Mouse (Mus musculus) embryo, embryonic 11 days (tissue): ENCODE measurements at regions not wholly inside any gene's neighbourhood (a gene's known extent, or its start where the extent isn't known, plus 50 kb on each side); places are given as distances from the start of the nearest gene placed in this dataset.
A peak's percentile ranks its signal among the peaks of the same experiment; 100 is the strongest.

Experiments used
- DNase-seq: peaks from one replicate; pipeline ENCODE4 v3.0.0-alpha.2; 2015

DNA sequence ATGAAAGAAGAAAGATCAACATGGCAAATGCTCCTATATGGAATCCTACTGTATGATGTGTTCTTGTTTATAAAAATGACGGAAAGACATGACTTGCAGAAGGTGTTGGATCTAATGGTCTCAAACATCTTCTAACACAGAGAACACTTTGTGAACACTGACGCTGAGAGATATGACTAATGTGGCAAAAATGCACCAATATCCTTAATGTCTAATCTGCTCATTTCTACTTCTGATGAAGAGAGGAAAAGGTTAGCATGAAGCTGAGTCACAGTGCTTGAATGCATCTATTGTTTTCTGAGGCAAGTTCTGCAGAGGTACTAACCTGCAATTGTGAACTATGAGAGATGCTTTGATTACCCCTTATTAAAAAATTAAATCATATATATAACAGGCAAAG lies 293.2 kb upstream of the Jag1 start:
- no peak for DNase-seq

DNA sequence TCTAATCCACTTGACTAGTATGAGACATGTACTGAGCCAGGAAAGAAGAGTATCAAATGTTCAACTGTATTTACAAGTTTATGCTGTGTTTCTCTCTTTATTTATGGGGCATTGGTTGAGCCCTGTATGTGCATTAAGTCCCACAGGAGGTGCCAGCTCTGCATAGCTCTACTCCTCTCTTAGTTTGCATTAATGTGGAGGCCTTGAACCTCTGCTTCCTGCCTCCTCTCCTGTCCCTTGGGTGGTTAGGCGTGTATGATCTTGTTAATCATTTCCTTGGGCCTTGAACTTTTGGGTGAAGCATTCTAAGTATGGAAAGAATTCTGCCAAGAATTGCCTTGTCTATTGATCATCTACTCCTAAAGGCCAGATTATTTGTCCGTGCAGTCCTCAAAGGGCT lies 291.9 kb upstream of the Jag1 start:
- no peak for DNase-seq

DNA sequence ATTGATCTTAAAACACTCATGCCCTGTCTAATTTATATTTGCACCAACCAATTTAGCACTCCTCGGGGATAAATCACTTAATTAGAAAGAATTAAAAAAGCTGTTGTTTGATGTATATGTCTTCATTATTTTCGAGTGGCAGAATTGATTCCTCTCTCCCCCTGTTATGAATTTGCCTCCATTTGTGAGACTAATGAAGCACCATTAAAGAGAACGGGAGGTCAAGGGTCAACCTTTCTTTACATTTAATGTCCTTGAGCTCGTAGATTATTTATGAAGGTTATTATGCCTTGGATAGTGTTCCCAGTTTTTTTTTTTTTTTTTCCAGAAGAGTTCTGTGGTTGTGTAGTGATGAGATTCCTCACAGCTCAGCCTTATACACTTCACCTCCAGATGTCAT lies 277.0 kb upstream of the Jag1 start:
- DNase-seq = peak; percentile 48

- DNase-seq = no peak
Observed at GRCm38 (mm10) chr2:137379816-137380215, 263.4 kb upstream of the Jag1 start.

GRCm38 (mm10) chr2:137375346-137375745 lies 258.9 kb upstream of the Jag1 start:
- DNase-seq = no peak

DNA sequence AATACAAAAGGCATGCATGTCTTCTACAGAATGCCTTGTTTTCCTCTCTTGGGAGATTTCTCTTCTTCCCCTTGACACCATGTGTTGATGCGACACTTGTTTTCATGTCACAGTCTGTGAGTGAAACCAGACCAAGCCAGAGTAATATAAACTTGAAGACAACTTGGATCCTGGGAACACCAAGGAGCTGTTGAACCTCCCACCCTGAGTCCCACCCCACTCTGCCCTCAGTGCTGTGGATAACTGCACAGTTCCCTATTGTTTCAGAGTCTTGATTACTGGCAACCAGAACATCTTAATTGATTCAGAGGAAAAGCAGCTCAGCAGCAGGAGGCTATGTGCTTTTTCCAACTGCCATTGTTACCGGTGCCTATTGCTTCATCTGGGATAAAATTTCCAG lies 254.6 kb upstream of the Jag1 start:
- no peak for DNase-seq

DNA sequence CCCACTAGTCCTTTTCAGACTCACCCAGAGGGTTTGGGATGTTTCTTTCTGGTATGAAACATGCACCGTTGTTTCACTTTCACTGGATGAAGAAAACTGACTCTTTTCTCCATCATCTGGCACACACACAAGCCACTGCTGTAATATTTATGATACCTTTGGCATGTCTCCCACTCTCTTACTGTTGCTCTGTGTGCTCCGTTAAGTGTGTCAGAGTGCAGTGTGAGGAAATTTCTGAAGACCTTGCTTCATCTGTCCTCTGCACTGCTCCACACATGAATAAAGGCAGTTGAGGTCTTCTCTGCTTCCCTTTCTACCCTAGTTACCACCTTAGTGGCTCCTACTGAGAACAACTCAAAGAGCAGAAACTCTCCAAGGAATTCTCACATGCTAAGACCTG lies 246.6 kb upstream of the Jag1 start:
- no peak for DNase-seq

GRCm38 (mm10) chr2:137357181-137357738 lies 240.8 kb upstream of the Jag1 start:
- no peak for DNase-seq

GRCm38 (mm10) chr2:137343736-137344135 lies 227.3 kb upstream of the Jag1 start:
- DNase-seq = no peak

- no peak for DNase-seq
Observed at GRCm38 (mm10) chr2:137329995-137330394, 213.6 kb upstream of the Jag1 start.

DNA sequence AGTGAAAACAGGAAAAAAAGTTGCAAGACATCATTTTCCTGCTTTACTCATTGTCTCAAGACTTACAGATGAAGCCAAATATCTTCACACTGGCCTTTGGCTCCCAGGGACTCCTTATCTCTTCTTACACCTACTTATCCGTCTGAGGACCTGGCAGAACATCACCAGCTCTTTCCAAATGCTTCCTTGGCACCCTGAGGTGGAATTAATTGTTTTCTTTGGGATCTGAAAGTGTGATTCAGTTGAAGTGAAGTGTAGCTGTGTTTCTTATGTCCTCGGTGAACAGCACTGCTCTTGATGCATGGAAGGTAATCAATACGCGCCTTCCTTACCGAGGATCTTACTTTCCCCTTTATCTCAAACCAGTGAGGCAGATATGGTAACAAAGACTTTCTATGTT lies 207.0 kb upstream of the Jag1 start:
- no peak for DNase-seq

DNA sequence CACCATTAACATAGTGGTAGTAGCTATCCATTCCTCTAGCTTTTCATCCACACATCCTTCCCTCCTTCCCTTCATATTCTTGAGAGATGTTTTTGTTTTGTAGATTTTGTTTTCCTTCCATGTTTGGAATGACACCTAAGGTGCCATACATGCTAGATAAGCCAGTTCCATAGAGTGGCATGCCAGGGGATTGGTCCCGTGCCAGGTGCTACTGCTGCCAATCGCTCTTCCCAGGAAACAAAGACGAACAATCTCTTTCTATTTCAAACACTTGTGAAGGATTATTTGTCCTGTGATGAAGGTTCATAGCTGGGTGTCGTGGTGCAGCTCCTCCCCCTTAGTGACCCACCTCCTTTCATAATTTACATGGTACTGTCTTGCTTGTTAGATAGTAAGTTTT lies 194.1 kb upstream of the Jag1 start:
- no peak for DNase-seq

DNA sequence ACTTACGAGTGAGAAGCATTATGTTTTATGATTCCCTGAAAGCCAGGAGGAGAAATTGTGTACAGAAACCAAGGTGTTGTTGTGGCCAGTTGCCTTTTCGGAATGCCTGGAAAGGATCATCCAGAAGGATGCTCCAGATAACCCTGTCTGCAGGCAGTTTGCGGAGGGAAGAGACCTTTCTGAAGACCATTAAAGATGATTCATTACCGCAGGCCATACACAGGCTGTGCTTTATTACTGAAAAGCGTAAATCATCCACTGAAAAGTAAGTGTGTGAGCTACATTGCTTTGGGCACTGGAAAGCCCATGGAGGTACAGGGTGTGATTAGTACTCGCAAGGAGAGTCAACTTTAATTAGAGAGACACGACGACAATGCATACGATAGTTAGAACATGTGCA lies 191.7 kb upstream of the Jag1 start:
- peak; percentile 10 for DNase-seq

DNA sequence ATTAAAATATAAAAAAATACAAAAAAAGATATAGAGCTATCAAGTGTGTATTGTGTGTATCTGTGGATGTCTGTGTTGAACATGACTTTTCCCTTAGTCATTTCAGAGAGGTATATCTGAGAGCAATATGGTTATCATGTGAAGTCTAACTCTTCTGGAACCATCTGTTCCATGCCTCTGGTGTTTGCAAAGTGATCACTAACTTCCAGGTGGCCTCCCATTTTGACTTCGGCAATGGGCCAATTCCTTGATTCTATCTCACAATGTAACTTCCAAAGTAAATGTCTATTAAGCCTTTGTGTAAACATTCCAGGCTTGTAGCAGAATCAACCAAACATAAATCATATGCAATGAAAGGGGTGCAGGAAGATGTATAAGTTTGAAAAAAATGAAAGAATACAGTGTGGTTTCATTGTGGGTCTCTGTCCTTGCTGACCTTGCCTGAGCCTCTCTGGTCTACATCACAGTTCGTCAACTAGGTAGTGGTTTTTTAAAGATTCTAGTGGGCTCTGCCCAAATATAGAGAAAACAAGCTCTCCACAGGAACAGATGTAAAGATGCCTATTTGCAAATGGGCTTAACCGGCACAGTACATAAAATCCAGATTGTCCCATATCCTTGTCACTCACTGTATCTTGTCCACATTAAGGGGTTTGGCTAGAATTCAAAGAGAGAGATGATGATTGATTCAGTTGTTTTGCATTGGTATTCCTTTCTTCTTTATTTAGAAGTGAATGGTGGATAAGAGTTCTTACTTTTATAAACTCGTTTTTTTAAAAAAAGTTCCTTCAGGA lies 185.2 kb upstream of the Jag1 start:
- no peak for DNase-seq

DNA sequence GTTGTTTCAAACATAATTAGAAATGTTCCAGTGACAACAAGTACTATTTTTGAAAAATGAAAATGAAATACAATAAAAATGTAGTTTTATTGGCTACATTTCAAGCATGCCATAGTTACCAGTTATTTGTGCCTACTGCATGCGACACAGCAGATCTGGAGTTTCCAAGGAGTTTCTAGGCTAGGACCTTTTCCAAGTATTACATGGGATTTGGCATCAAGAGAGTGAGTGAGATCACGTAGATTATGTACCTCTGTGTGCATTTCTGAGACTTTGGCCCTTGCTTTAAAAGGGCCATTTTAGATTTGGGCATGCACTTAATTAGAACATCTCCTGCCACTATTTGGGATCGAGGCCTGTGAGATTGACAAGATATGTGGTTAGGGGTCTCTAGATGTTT lies 172.8 kb upstream of the Jag1 start:
- no peak for DNase-seq

DNA sequence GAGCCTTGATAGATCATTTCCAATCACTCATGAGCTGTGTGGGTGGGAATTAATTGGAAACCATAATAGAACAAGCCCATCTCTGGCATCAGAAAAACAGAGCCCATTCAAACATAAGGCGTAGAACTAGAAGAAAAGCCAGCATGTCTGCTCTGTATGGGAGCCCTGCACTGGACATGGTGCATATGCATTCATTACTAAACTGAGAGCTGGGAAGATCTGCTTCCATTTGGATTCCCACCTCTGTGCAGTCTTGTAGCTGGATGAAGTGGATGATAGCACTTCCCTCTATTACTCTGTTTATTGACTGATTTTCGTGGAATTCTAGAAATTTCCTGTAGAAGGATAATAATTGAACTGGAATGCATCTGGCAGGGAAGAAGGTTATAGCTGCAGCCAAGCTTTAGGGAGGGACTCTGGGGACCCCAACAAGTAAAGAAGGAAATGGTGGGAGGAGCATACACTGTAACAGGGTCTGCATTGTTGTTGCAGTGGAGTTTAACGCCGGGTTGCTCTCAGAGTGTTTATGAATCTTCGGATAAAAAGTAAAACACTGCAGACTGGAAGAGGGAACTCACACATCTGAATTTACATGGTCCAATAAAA lies 155.2 kb upstream of the Jag1 start:
- peak; percentile 25 for DNase-seq

DNA sequence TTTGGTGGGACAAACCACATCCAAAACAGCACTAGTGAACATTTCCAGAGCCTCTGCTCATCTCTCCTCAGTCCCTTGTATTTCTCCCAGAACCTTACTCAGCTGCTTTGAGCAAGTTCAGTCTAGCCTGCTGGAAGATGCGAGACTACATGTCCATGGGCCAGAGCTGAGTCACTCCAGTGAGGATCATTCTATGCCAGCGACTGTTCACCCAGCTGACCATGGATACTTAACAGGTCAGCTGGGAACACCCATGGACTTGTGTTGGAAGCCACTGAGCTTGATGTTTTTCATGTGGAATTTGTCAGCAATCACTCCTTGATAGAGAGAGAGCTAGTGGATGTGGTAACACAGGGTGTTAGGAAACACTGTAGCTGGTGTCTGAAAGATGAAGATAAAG lies 146.5 kb upstream of the Jag1 start:
- DNase-seq = no peak

GRCm38 (mm10) chr2:137257847-137258515 lies 141.5 kb upstream of the Jag1 start:
- DNase-seq = no peak

- DNase-seq = peak; percentile 64
Observed at GRCm38 (mm10) chr2:137247931-137248330, 131.5 kb upstream of the Jag1 start.

DNA sequence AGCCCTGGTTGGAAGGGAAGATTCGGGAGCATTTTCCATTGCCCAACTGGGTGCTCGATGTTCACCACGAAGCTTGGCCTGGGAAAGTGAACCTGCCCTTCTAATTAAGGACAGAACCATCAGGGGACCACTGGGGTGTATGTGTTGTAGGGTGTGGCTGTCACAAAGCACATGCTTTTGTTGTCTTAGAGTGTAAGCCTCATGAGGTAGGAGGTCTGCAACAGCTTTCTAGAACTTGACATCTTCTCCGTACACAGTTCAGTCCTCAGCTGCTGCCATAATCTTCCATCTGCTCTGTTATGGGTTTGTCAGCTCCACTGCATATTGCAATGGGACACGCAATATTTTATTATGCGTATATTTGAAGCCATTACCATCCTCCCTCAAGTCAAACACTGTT lies 127.9 kb upstream of the Jag1 start:
- DNase-seq = no peak

DNA sequence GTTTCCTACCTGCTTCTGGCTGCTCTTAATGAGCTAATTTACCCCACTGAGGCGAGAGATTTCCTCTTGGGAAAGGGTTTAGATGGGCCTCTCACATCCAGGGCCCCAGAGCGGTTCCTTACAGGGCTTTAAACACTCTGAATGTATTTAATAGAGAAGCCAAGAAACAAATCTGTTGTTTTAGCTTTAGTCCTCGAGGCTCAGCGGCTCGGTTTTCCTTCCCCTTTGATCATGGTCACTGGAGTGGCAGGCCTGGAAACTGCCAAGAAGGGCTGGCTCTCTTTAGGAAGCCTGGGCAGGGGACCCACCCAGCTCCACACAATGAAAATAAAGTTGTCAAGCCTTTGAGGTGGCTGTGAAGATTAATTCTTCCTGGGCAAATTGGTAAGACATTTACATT lies 127.5 kb upstream of the Jag1 start:
- DNase-seq = peak; percentile 59

DNA sequence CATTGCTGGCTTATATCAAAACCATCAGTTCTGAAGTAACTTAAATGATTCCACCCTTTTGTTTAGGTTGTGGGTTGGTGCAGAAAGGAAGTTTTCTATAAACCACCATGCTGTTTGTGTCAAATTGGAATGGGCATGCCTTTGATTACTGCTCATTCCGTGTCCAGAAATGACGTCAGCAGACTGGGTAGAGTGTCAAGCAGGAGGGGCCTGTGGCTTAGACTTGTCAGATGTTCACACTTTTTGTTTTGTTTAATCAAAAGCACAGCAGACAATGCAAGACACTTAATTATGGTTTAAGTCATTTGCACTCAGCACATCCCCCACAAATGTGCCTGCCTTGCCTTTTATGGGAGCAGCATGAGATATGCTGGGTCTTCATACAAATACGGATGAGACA lies 120.5 kb upstream of the Jag1 start:
- DNase-seq = no peak

GRCm38 (mm10) chr2:137233936-137234335 lies 117.5 kb upstream of the Jag1 start:
- DNase-seq = no peak

DNA sequence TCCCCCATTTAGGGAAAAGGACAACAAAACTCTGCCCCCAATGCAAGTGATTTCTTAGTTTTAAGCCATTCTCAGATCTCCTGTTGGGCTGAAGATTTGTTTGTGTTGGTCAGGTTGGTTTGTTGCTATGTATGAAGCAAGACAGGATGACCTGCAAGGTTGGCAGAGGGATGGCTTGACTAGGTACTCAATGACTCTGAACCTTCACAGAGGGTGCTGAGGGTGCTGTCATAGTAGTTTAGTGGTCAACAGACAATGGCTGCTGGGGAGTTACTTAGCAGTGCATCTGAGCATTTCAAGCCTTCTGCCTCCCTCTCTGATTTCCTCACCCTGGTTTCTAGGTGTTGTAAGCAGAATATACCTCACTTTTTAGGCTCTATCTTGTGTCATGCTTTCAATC lies 114.7 kb upstream of the Jag1 start:
- no peak for DNase-seq
